Mouse (Mus musculus) liver, embryonic 15.5 days (tissue): ENCODE measurements at regions not wholly inside any gene's neighbourhood (a gene's known extent, or its start where the extent isn't known, plus 50 kb on each side); places are given as distances from the start of the nearest gene placed in this dataset.
A peak's percentile ranks its signal among the peaks of the same experiment; 100 is the strongest.
"Not testable (repeated sequence)": the region's sequence is repeated elsewhere in the genome, so short reads cannot be mapped to it uniquely, and the experiment has no call there.

Experiments
- ATAC-seq: fragments of 200-750 bp; cut with Nextera tagmentation; 2 replicates; pipeline ENCODE4 v1.8.0; 2017; ENCODE audit warnings: moderate number of reproducible peaks, mild to moderate bottlenecking, moderate library complexity; ENCODE audit not compliant: insufficient read depth
- H3K27ac ChIP-seq: fragments of 300-500 bp; sonication (generic); replicated peaks from 2 replicates; pipeline ENCODE4 v1.5.1; 2015; ENCODE audit warnings: mild to moderate bottlenecking, inconsistent platforms
- H3K27me3 ChIP-seq: fragments of 300-500 bp; sonication (generic); 2 replicates; pipeline ENCODE4 v1.6.1; 2015; ENCODE audit warnings: mild to moderate bottlenecking, inconsistent platforms
- H3K36me3 ChIP-seq: fragments of 300-500 bp; sonication (generic); replicated peaks from 2 replicates; pipeline ENCODE4 v1.6.1; 2015; ENCODE audit warnings: moderate library complexity, mild to moderate bottlenecking, inconsistent platforms
- H3K4me1 ChIP-seq: fragments of 300-500 bp; sonication (generic); replicated peaks from 2 replicates; pipeline ENCODE4 v1.6.1; 2015; ENCODE audit warnings: inconsistent platforms
- H3K4me2 ChIP-seq: fragments of 300-500 bp; sonication (generic); 2 replicates; pipeline ENCODE4 v1.6.1; 2015; ENCODE audit warnings: moderate library complexity, mild to moderate bottlenecking, inconsistent platforms
- H3K4me3 ChIP-seq: fragments of 300-500 bp; sonication (generic); replicated peaks from 2 replicates; pipeline ENCODE4 v1.5.1; 2015; ENCODE audit warnings: mild to moderate bottlenecking, inconsistent platforms
- H3K9ac ChIP-seq: fragments of 300-500 bp; sonication (generic); 2 replicates; pipeline ENCODE4 v1.6.1; 2015; ENCODE audit warnings: moderate library complexity, mild to moderate bottlenecking, inconsistent platforms
- H3K9me3 ChIP-seq: fragments of 300-500 bp; sonication (generic); replicated peaks from 2 replicates; pipeline ENCODE4 v1.6.1; 2016; ENCODE audit warnings: inconsistent platforms
- WGBS: fragments of 180-500 bp; shearing (Covaris S2); methylation state at CpG from one replicate; pipeline ENCODE4 v1.1.7; 2015; ENCODE audit warnings: mixed read lengths; ENCODE audit not compliant: insufficient replicate concordance; 5-methylcytosine and 5-hydroxymethylcytosine counted together

GRCm38 (mm10) chr1:13042326-13042725 lies 1628.4 kb downstream of the A830018L16Rik start:
- Histone ChIP-seq H3K27ac (no peak overlapping the region), H3K4me1 (no peaks in the 10 kb centered on the region), H3K9ac (no peak overlapping the region), H3K27me3 (no peaks in the 10 kb centered on the region), H3K9me3 (no peaks in the 10 kb centered on the region), H3K4me3 (no peak overlapping the region), H3K36me3 (no peaks in the 10 kb centered on the region), H3K4me2 (no peak overlapping the region)
- no peak for ATAC-seq

GRCm38 (mm10) chr1:13050140-13050775 lies 1636.4 kb downstream of the A830018L16Rik start:
- Histone ChIP-seq H3K36me3 (no peaks in the 10 kb centered on the region), H3K9ac (no peak overlapping the region), H3K9me3 (no peaks in the 10 kb centered on the region), H3K4me2 (no peak overlapping the region), H3K27ac (no peak overlapping the region), H3K27me3 (0 out of 2 replicates have a peak, but pooled peaks cover 5% of the 10 kb centered on the region), H3K4me1 (no peaks in the 10 kb centered on the region), H3K4me3 (no peak overlapping the region)
- 13% methylated on average over 17 of the region's 17 CpGs for WGBS
- ATAC-seq, result no peak

GRCm38 (mm10) chr1:13051433-13052066 lies 1637.6 kb downstream of the A830018L16Rik start:
- H3K4me2 ChIP-seq, H3K27me3 ChIP-seq, H3K27ac ChIP-seq, H3K36me3 ChIP-seq, H3K4me1 ChIP-seq, H3K9ac ChIP-seq, H3K9me3 ChIP-seq, H3K4me3 ChIP-seq, ATAC-seq: not testable (repeated sequence)
- WGBS, result 62% methylated on average over 11 of the region's 13 CpGs

- Histone ChIP-seq H3K36me3 (no peaks in the 10 kb centered on the region), H3K4me3 (peak overlapping the region; percentile 6; the same call in 1 of the 2 replicates), H3K4me1 (no peaks in the 10 kb centered on the region), H3K9me3 (no peaks in the 10 kb centered on the region), H3K27me3 (0 out of 2 replicates have a peak, but pooled peaks cover 5% of the 10 kb centered on the region), H3K4me2 (peak overlapping the region; percentile 49), H3K9ac (no peak overlapping the region), H3K27ac (no peak overlapping the region)
- whole genome bisulfite sequencing, result 7% methylated on average over 7 of the region's 7 CpGs
- no peak for ATAC-seq
These were observed 1638.2 kb downstream of the A830018L16Rik start for GRCm38 (mm10) chr1:13052067-13052460.

GRCm38 (mm10) chr1:13057741-13058140 lies 1643.8 kb downstream of the A830018L16Rik start:
- WGBS, result 31% methylated on average over 14 of the region's 14 CpGs
- ATAC-seq, result no peak
- Histone ChIP-seq H3K36me3 (no peaks in the 10 kb centered on the region), H3K27me3 (no peaks in the 10 kb centered on the region), H3K9ac (no peak overlapping the region), H3K4me1 (no peaks in the 10 kb centered on the region), H3K4me3 (no peak overlapping the region), H3K9me3 (no peaks in the 10 kb centered on the region), H3K4me2 (no peak overlapping the region), H3K27ac (no peak overlapping the region)

GRCm38 (mm10) chr1:13059616-13060320 lies 1645.9 kb downstream of the A830018L16Rik start:
- H3K27me3 ChIP-seq, result no peaks in the 10 kb centered on the region
- WGBS, result 43% methylated on average over 6 of the region's 6 CpGs
- no peaks in the 10 kb centered on the region for H3K4me1 ChIP-seq
- no peak overlapping the region for H3K4me3 ChIP-seq
- no peak overlapping the region for H3K4me2 ChIP-seq
- ATAC-seq, result no peak
- H3K36me3 ChIP-seq, result no peaks in the 10 kb centered on the region
- H3K9ac ChIP-seq, result no peak overlapping the region
- no peaks in the 10 kb centered on the region for H3K9me3 ChIP-seq
- no peak overlapping the region for H3K27ac ChIP-seq
